Comparison of ENCODE assay signal across 1 mouse cellular context in genomic region chr1:135799109-135799627, GRCm38 (mm10).
TF ChIP-seq lines count a peak whose summit lies in the region.

No protein-coding gene starts in this region.

TF ChIP-seq in myocyte, 11 proteins besides CTCF, POLR2A, EP300 and RAD21:
- TF ChIP-seq MYOD1 (IDR thresholded peaks at IDR 0.05; ENCODE audit: control insufficient read depth in 1 of 3, insufficient read length in 2 of 3, low read depth in 2 of 3) (peak in 1 of 3 experiments; percentile 69), POLR2AphosphoS2 (IDR thresholded peaks at IDR 0.05; ENCODE audit: insufficient read length, low read depth) (peak; percentile 85), TCF3 (IDR thresholded peaks at IDR 0.05; ENCODE audit: insufficient read length, low read depth) (no peak), MYOG (IDR thresholded peaks at IDR 0.05; ENCODE audit: control insufficient read depth in 1 of 3, insufficient read depth in 1 of 3, insufficient read length in 2 of 3, low read depth in 2 of 3) (peak in 2 of 3 experiments; percentile 57 to 72)
